Mouse (Mus musculus) liver, postnatal 0 days (tissue): ENCODE results near the gene Tmem135.

Source experiments
- CTCF ChIP-seq: sonication (generic); IDR thresholded peaks from 2 replicates; pipeline ENCODE4 v1.5.1; 2016; ENCODE audit warnings: antibody characterized with exemption, low read depth
- EP300 ChIP-seq: IDR thresholded peaks from 2 replicates; pipeline ENCODE4 v1.6.1; 2016; ENCODE audit warnings: antibody characterized with exemption, low read depth, mild to moderate bottlenecking

DNA sequence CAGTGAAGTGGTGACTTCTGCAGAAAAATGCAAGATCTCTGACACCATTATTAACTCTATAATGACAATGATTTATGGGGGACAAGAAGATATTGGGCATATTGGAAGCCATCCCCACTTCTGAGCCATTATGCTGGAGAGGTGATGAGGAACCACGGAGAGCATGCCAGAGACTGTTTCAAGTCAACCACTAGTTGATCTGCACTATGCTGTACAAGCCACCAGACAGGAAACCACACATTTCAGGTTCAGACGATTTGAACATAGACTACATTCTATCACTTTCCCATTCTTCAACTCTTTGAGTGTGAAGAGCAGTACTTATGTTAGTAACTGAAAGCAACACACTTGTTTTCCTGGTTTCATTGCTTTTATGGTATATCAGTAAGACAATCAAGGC lies 297.6 kb downstream of the Tmem135 start:
- no peak for TF ChIP-seq EP300
- no peak for TF ChIP-seq CTCF
